Mouse (Mus musculus): ENCODE results near the gene Rims1.

Rims1 gene

GRCm38 (mm10) chr1:22320941-22321676, 484.7 kb downstream of the Rims1 start:
- no peak for DNase-seq

GRCm38 (mm10) chr1:22315537-22315936, 490.3 kb downstream of the Rims1 start:
- DNase-seq, result no peak

- DNase-seq, result no peak
These were observed 494.3 kb downstream of the Rims1 start for GRCm38 (mm10) chr1:22311471-22311870.

DNA sequence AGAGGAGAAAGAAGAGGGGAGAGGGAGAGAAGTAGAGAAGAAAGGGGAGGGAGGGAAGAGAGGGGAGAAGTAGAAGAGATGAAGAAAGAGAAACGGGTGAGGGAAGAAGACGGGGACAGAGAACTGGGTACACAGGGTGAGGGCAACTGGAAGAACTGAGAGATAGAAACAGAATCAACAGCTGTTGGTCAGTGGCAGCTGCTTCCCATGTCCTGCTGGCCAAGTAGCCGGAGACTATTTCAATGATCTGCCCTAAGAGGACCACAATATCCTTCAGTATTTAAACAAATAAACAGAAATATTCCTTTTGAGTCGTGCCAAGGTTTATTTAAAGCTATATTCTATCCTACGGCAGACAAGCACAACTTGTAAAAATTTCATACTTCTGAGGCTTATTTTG, 499.3 kb downstream of the Rims1 start:
- DNase-seq, result no peak

GRCm38 (mm10) chr1:22305932-22306331, 499.9 kb downstream of the Rims1 start:
- no peak for DNase-seq

DNA sequence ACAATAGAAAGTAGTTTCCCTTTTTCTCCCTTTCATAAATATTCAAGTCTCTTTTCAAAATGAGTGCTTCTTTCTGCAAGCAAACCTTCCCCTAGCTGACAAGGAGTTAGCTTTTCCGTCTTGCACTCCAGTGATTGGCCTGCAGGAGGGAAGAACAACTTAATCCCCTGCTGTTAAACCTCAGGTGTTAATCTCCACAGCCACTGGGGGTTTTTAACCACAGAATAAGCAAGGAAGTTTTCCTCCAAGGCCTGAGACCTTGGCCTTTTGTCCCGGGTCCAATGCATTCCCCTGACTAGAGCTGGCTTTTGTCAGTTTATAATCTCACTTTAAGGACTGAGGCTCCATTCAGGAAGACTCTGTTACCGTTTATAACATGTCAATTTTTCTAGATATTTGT, 511.8 kb downstream of the Rims1 start:
- DNase-seq, result no peak

GRCm38 (mm10) chr1:22293310-22293709, 512.5 kb downstream of the Rims1 start:
- no peak for DNase-seq

DNA sequence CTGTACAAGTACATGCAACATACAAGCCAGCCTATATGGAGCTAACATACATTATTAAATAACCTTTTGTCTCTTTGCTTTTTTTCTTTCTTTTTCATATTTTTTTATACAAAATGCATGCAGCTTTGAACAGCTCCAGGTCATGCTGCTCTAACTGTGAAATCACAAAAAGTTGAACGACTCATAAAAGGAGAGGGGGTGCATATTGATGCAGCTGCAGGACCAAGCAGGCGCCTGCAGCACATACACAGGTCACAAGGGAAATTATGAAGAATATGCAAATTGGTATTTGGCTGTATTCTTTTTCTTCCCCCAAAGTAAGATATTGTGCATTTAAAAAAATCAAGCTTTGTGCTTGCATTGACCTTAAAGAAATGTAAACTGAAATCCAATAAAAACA, 519.0 kb downstream of the Rims1 start:
- no peak for DNase-seq

DNA sequence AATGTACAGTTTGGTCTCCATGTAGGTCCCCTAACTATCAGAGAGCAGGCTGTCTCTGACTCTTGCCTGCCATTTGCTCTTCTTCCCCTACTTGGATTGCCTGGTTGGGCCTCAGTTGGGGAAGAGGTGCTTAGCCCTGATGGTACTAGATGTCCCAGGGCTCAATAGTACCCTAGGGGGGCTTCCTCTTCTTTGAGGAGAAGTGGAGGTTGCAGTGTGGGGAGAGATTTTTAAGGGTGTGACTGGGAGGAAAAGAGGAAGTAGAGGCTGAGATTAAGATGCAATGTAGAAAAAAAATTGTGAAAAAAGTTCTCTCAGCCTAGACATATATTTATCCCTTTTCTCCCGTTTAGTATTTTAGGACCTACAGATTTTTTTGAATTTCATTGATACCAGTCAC, 525.8 kb downstream of the Rims1 start:
- DNase-seq, result no peak

DNA sequence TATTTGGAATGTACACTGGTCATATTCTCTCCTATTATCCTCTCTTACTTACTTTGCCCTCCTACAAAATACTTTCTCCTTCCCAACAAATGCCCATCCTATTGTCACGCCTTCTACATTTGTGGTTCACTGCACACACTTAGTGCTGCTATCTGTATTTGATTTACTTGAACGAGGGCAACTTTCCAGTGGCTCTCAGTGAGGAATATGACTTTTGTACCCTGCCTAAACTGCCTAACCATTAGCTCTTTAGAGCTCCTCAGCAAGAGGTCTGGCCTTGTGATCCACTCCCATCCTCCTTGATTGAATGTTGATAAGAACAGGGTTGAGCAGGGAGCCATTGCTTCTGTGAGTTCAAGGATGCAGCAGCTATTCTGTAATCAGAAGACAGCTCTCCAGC, 531.7 kb downstream of the Rims1 start:
- DNase-seq, result no peak

GRCm38 (mm10) chr1:22270131-22270530, 535.7 kb downstream of the Rims1 start:
- no peak for DNase-seq

- DNase-seq, result peak; percentile 82
These were observed 537.0 kb downstream of the Rims1 start for GRCm38 (mm10) chr1:22268581-22269359.

GRCm38 (mm10) chr1:22266491-22266890, 539.3 kb downstream of the Rims1 start:
- DNase-seq, result peak; percentile 55

DNA sequence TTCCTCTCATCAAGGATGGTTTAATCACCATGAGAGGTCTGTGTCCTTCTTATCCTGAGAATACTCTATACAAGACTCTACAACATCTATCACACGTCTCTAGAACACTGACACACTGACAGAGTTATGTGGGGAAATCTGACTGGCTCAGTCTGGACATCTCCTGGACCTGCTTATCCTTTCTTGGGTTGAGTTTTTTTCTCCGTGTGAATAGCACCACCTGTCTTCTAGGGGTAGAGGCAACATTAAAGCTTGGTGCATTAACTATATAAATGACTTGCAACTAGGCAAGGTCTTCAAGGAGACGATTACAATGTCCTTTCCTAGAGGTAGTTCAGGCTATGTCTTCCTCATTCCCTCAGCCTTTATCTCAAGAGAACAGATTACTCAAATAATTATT, 540.3 kb downstream of the Rims1 start:
- no peak for DNase-seq

DNA sequence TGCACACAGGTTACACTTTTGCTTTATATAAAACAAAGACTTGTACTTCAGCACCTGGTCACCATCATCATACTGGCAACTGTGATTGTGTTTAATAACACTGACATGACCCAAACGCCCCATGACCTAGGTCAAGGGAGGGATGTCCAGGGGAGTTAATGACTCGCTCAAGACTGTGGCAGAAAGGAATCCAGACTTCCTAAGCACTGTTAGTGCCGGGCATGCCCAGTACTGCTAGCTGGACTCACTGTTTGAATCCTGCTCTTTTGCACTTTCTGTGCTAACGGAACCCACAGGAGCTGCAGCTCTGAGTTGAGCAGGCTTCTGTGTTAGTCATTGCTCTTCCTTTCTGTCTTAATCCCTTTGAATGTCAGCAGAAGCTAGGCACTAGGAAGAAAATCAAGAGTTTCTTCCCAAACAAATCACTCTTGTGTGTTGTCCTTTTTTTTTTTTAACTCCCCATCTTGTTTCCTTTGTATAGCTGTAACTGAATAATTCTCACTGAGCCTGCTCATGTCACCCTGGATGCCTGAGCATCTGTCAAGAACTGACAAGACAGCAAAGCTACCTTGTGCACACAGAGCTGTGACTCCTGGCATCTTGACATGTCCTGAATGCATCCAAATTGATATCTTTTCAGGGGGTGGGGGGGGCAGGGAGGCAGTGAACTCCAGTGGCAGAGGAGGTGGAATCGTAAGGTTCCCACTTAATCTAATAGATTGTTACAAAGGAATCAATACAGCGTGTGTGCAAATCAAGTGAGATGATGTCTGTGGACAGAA, 543.4 kb downstream of the Rims1 start:
- no peak for DNase-seq

DNA sequence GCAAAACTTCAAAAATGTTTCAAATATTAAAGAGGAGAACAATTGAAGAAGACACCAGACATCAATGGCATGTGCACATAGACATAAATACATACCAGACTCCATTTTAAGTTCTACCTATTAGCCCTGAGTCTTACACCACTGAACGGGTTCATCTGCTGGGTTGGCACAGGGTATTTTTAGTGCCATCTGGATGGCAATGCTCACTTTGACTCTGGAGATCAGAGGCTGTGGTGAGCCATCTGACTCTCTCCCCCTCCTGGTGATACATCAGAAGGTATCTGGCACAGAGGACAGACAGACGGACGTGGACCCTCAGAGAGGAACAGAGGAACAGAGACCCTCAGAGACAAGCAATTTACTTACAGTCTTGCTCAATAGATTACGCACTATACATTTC, 544.1 kb downstream of the Rims1 start:
- DNase-seq, result no peak

GRCm38 (mm10) chr1:22260291-22260690, 545.5 kb downstream of the Rims1 start:
- DNase-seq, result no peak

- DNase-seq, result no peak
These were observed 547.4 kb downstream of the Rims1 start for GRCm38 (mm10) chr1:22258356-22258755.

DNA sequence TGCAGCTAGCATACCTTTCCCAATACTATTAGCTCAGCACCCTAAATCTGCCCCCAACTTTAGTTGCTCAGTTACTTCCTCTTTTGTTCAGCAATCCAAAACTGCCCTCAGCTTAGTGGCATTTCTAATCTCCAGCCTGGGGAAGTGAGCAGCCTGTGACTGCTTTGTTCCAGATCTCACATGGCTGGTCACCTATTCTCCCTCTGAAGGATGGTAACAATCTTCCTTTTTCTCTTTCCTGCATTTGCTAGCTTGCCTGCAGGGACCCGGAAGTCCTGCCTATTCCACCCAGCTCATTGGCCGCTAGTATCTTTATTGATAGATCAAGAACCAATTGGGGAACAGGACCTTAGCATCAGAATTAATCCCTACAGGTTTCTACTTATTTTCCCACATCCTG, 551.5 kb downstream of the Rims1 start:
- DNase-seq, result no peak

- DNase-seq, result no peak
These were observed 552.9 kb downstream of the Rims1 start for GRCm38 (mm10) chr1:22252873-22253272.

- no peak for DNase-seq
These were observed 556.9 kb downstream of the Rims1 start for GRCm38 (mm10) chr1:22248898-22249386.

- DNase-seq, result peak; percentile 45
These were observed 560.0 kb downstream of the Rims1 start for GRCm38 (mm10) chr1:22245748-22246147.

Measured in right cerebral cortex, adult 18-20 months (tissue).